Mouse (Mus musculus): ENCODE measurements around the gene Zfp592.

The Zfp592 gene

GRCm38 (mm10) chr7:81057901-81058711, 64.6 kb downstream of the Zfp592 start:
- DNase-seq (ENCODE audit: low read depth, low spot score): no peak

- DNase-seq (ENCODE audit: low read depth, low spot score): no peak
Observed at GRCm38 (mm10) chr7:81058712-81059154, 65.3 kb downstream of the Zfp592 start.

- no peak for DNase-seq (ENCODE audit: low read depth, low spot score)
Observed at GRCm38 (mm10) chr7:81059388-81059787, 65.9 kb downstream of the Zfp592 start.

- DNase-seq (ENCODE audit: low read depth, low spot score): no peak
Observed at GRCm38 (mm10) chr7:81060908-81061307, 67.4 kb downstream of the Zfp592 start.

- DNase-seq (ENCODE audit: low read depth, low spot score): no peak
Observed at GRCm38 (mm10) chr7:81061936-81062335, 68.5 kb downstream of the Zfp592 start.

GRCm38 (mm10) chr7:81063332-81063731, 69.9 kb downstream of the Zfp592 start:
- no peak for DNase-seq (ENCODE audit: low read depth, low spot score)

GRCm38 (mm10) chr7:81066714-81067113, 73.2 kb downstream of the Zfp592 start:
- DNase-seq (ENCODE audit: low read depth, low spot score): no peak

- DNase-seq (ENCODE audit: low read depth, low spot score): no peak
Observed at GRCm38 (mm10) chr7:81072463-81072862, 79.0 kb downstream of the Zfp592 start.

- DNase-seq (ENCODE audit: low read depth, low spot score): no peak
Observed at GRCm38 (mm10) chr7:81073273-81073672, 79.8 kb downstream of the Zfp592 start.

GRCm38 (mm10) chr7:81074546-81074945, 81.1 kb downstream of the Zfp592 start:
- no peak for DNase-seq (ENCODE audit: low read depth, low spot score)

GRCm38 (mm10) chr7:81075299-81075698, 81.8 kb downstream of the Zfp592 start:
- no peak for DNase-seq (ENCODE audit: low read depth, low spot score)

- DNase-seq (ENCODE audit: low read depth, low spot score): no peak
Observed at GRCm38 (mm10) chr7:81075732-81076131, 82.3 kb downstream of the Zfp592 start.

GRCm38 (mm10) chr7:81077009-81077408, 83.5 kb downstream of the Zfp592 start:
- no peak for DNase-seq (ENCODE audit: low read depth, low spot score)

- DNase-seq (ENCODE audit: low read depth, low spot score): no peak
Observed at GRCm38 (mm10) chr7:81078740-81079139, 85.3 kb downstream of the Zfp592 start.

- DNase-seq (ENCODE audit: low read depth, low spot score): no peak
Observed at GRCm38 (mm10) chr7:81093420-81093965, 100.0 kb downstream of the Zfp592 start.

GRCm38 (mm10) chr7:81094104-81094757, 100.8 kb downstream of the Zfp592 start:
- no peak for DNase-seq (ENCODE audit: low read depth, low spot score)
